Mouse (Mus musculus): ENCODE data around the gene Mast3.

The Mast3 gene

DNA sequence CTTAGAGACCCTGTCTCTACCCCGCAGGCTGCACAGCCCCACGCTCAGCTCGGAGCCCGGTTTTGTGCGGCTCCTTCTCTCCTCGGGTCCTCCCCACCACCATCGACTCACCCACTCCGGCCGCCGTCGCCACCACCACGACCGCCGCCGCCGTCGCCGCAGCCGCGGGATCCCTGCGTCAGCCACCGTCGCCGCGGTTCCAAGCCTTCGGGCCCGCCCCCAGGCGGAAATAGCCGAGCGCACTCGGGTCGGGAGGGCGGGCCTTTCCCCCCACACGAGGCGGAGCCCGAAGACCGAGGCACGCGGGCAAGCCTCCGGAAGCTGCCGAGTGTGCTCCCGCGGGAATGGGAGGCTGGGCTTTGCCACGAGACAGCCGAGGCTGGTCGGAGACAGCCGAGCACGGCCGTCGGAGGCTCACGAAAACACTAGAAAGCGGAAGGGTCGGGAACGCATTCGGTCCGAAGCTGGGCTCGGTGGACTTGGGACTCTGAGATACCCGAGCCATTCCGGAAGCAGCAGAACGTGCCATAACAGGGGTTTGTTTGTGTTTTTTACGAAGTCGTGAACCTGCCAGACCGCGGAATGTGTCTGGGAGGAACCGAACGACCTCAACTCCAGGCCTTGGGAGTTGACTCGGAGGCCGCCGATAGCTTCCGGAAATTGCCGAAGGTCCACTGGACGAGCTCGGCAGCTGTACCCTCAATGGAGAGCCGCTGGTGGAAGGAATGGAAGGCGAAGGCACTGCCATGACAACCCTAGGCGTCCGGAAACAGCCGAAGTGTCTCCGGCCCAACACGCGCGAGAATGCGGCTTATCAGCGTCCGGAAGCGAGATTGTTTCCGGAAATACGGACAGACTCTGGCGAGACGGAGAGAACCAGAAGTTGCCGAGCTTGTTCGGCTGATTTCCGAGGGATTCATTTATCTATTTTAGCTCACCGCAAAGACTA lies 28.1 kb downstream of the Mast3 start, which contains the start of gene Pik3r2:
Gene Pik3r2, minus strand, starts transcription at position 218 of the 949 bp plus-strand sequence.
- DNase-seq (ENCODE audit: low spot score in 2 of 2) = peak; percentile 95 to 98

GRCm38 (mm10) chr8:70775851-70776495 lies 28.9 kb downstream of the Mast3 start:
- DNase-seq (ENCODE audit: low spot score in 2 of 2) = no peak

DNA sequence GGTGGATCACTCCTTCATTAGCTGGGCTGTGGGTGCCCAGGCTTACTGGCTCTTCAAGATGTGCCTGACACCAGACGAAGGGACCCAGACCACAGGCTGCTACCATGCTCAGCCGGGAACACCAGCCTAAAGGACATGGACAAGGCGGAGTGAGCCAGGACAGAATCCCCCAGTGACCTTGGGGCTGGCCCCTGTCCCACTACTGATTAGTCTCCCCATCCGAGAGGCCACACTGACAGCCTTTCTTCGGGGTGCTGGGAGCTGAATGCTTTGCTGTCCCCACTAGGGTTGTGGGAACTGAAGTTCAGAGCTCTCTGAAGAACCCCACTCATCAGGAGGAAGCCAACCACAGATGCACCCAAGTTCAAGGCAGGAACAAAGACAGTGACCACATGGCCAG lies 29.6 kb downstream of the Mast3 start:
- DNase-seq (ENCODE audit: low spot score in 2 of 2) = no peak

GRCm38 (mm10) chr8:70774740-70775139 lies 30.1 kb downstream of the Mast3 start:
- no peak for DNase-seq (ENCODE audit: low spot score in 2 of 2)

DNA sequence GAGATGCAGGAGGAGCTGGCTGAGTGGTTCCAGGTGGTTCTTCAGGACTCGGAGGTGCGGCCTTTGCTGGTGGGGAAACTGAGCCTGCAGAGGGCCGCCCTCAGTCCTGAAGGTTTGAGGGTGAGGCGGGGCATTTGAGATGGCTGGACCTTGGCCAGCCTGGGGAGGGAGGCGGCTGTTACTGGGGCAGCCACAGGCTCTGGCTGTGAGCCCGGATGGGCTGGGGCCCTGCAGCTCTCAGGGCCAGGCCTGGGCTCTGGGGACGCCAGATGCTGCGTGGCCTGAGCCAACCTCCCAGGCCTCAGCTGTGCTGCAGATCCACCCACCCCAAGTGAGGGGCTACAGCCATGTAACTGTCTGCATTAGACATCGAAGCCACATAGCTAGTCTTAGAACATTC lies 31.0 kb downstream of the Mast3 start:
- no peak for DNase-seq (ENCODE audit: low spot score in 2 of 2)

DNA sequence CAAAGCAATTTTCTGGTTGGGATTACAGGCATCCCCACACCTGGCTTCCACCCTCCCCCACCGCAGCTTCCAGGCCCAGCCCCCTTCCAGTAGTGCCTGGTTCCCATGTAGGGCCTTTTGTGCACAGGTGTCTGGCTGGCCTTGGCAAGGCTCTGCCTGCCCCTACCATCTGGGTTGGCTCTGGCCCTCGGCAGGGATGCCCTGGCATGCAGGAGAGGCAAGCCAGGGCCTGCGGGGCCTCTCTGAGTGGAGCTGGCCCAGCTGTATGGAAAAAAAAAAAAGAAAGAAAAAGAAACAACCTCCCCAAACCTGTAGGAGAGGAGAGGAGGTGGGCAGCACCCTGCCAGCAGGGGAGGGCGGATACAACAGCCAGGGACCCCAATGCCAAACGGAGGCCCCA lies 31.4 kb downstream of the Mast3 start:
- no peak for DNase-seq (ENCODE audit: low spot score in 2 of 2)

GRCm38 (mm10) chr8:70772890-70773289 lies 32.0 kb downstream of the Mast3 start:
- DNase-seq (ENCODE audit: low spot score in 2 of 2) = no peak

- DNase-seq (ENCODE audit: low spot score in 2 of 2) = no peak
These were observed 32.8 kb downstream of the Mast3 start for GRCm38 (mm10) chr8:70772075-70772474.

DNA sequence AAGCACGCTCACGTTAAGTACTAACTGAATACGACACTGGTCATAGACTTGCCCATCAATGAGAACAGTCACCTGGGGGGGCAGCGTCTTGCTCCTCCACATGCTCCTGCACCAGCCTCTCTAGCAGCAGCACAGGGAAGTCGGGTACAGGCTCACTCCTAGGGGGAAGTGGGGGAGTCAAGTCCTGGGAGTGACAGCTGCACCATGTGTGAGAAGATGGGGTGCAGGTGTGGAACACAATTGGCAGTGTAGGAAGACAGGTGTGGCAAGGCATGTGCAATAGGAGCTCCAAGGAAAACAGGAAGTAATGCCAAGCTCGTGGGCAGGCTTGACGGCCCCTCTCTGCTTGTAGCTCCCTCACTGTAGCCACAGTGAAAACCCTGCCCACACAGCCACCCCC lies 33.6 kb downstream of the Mast3 start:
- no peak for DNase-seq (ENCODE audit: low spot score in 2 of 2)

DNA sequence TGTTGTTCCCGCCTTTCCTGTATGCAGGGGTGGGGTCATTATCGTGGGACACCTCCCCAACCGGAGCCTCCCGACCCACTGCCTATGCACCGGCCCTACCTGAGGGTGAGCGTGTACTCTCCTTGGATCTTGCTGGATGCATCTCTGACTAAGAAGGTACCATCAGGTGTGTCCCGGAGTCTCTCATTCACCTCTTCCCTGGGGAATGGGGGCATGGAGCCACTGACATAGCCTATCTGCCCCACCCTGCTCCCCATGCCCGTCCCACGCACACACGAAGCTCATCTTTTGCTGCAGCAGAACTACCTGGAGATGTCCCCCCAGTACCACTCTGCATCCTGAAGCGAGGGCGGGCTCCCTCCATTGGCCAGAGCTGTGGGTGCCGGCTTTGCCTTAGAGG lies 34.1 kb downstream of the Mast3 start:
- no peak for DNase-seq (ENCODE audit: low spot score in 2 of 2)

DNA sequence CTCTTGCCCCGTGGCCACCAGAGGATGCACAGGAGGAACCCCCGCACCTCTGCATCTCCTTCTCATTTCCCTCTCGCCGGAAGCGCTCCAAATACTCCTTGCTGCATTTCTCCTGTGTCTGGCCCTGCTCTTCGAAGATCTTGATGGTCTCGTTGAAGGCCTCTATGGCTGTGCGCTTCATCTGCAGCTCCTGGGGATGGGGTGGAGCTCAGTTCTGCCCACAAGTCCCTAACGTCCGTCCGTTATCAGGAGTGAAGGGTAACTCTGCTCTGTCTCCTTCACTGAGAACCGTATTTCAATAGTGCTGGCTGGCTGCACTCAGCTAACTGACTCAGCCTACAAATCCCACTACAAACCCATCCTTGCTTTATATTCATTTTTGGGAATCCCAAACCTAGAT lies 35.0 kb downstream of the Mast3 start:
- no peak for DNase-seq (ENCODE audit: low spot score in 2 of 2)

GRCm38 (mm10) chr8:70769359-70769758 lies 35.5 kb downstream of the Mast3 start:
- peak; percentile 86 to 95 for DNase-seq (ENCODE audit: low spot score in 2 of 2)

DNA sequence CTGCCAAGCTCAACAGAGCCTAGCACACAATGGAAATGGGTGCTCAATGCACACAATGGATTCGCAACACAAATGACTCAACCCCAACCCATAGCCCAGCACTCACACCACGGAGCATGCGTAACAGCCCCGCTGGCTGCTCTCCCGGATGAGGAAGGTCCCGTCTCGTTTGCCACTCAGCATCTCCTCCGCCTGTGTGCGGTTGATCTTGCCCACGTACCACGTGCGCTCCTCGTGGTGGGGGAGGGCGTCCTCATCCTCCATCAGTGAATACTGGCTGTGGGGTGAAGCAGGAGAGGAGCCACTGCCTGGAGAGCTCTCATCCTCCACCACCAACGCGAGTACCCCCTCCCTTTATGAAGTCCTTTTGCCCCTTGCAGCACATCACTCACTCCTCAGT lies 35.9 kb downstream of the Mast3 start:
- DNase-seq (ENCODE audit: low spot score in 2 of 2) = no peak

- no peak for DNase-seq (ENCODE audit: low spot score in 2 of 2)
These were observed 36.5 kb downstream of the Mast3 start for GRCm38 (mm10) chr8:70768231-70768776.

DNA sequence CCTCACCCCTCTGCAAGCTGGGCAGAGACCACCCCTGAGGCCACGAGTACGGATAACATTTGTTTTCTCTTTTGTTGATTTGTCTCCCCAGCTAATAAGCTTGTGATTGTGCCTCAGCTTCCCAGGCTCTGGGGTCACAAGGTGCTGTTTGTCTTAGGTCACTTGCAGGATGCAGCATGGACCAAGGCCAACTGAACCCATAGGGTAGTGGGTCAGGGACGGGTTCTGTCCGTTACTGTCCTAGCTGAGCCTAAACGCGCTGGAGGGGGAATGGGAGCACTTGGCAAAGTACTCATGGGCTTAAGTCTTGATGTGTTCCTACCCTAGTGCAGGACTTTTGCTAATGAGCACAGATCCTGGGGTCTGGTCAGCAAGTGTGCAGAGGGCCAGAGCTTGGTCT lies 37.4 kb downstream of the Mast3 start:
- no peak for DNase-seq (ENCODE audit: low spot score in 2 of 2)

DNA sequence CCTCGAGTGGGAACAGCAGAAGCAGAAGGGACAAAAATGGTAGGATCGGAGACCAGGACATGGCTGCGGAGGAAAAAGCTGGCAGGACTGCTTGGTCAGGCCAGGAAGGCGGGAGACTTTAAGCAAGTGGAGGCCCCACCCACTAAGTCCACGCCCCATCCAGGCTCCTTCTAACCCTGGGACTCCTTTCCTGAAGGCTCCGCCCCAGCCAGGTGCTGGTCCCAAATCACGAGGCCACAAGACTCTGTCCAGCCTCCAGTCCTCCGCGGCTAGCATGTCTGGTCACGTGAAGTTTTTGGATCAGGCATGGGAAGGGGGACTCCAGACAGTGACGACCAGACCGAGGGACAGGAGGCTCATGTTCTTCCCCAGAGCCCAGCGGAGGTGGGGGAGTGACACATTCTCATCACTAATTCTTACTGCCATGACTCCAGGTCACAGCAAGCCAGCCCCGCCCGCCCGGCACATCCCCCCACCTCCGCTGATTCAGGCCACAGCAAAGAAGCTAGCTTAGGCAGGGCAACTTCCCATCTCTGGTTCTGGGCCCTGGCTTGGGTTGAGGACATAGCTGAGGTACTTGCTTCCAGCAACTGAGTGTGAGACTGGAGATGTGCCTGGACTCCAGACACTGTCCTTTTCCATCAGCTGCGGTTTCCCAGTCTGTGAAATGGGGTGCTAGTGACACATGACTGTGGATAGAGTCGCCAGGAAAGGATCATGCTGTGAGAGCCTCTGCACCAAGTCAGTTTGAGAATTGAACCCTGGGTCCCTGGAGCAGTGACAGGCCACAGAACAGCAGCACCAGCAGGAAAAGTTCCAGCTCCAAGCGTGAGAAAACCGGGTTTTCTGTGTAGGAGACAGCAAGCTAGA lies 38.0 kb downstream of the Mast3 start:
- no peak for DNase-seq (ENCODE audit: low spot score in 2 of 2)

GRCm38 (mm10) chr8:70765838-70766570 lies 38.9 kb downstream of the Mast3 start:
- no peak for DNase-seq (ENCODE audit: low spot score in 2 of 2)

DNA sequence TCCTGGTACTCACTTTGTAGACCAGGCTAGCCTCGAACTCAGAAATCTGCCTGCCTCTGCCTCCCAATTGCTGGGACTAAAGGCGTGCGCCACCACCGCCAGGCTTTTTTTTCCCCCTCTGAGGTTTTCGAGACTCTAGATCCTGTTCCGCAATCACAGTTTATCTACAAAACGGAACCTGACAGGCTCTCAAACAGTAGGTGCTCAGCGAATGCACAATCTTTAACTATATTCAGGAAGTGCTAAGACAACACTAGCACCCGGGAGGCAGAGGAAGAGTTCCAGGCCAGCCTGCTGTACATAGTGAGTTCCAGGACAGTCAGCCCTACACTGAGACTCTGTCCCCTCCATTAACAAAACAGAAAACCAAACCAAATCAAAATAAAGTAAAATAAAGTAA lies 39.5 kb downstream of the Mast3 start:
- DNase-seq (ENCODE audit: low spot score in 2 of 2) = no peak

DNA sequence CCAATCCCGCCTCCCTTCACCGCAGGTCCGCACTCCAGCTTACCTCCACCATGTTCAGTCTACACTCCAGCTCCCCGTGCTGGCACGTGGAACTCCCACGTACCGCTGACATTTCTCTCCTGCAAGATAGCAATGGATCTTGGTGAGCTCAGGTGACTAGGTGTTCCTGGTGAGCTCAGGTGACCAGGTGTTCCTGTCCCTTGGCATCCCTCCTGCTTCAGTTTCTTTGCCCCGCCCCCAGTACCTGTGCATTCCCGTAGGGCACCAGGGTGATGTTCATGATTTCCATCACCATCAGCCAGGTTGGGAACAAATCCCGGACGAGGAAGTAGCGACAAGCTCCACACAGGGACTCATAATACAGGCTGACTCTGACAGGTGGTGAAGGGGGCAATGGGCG lies 40.2 kb downstream of the Mast3 start:
- DNase-seq (ENCODE audit: low spot score in 2 of 2) = no peak

DNA sequence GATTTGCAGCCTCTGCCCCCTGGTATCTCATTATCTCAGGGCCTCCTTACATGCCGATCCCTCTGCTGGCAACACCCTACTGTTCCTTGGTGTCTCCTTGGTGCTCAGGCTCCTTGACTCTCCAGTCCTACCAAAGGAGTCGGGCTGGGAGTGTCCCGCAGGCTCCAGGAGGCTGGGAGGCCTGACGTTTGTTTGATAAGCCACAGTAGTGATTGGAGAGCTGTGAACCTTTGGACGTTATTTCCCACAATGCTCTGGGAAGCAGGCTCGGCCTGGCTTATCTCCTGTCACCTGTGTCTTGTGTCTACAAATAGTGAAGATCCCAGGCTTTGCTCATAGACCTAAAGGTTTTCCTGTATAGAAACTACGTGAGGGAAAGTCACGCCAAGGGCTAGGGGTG lies 40.8 kb downstream of the Mast3 start:
- no peak for DNase-seq (ENCODE audit: low spot score in 2 of 2)

DNA sequence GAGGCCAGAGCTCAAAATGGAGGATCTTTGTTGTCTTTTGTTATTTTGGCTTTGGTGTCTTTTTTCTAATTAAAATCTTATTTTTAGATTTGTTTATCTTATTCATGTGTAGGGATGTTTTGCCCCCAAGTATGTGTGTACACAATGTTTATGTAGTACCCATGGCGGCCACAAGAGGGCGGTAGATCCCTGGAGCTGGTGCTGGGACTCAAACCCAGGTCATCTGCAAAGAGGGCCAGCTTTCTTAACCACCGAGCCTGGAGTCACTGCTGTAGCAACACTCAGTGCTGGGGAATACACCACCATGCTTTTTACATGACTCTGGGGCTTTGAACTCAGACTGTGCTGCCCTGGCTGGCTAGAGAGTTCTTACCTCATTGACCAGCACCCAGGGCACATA lies 41.5 kb downstream of the Mast3 start:
- no peak for DNase-seq (ENCODE audit: low spot score in 2 of 2)
